Mouse (Mus musculus) midbrain, postnatal 0 days (tissue): ENCODE data around the gene Cacnb3. TPM values are rescaled to one million over a fixed set of nuclear protein-coding genes. Genes with fewer than 3 reads are reported as not detected.
A peak's percentile ranks its signal among the peaks of the same experiment; 100 is the strongest.

Experiments used
- ATAC-seq: fragments of 200-750 bp; cut with Nextera tagmentation; 2 replicates; pipeline ENCODE4 v1.8.0; 2017; ENCODE audit warnings: moderate number of reproducible peaks, mild to moderate bottlenecking, moderate TSS enrichment, moderate library complexity; ENCODE audit not compliant: low FRiP score
- DNase-seq: peaks from one replicate; pipeline ENCODE4 v3.0.0-alpha.2; 2015; ENCODE audit warnings: low spot score
- H3K27ac ChIP-seq: fragments of 300-500 bp; sonication (generic); 2 replicates; pipeline ENCODE4 v1.5.1; 2014; ENCODE audit warnings: low read depth, mild to moderate bottlenecking, low read length, mixed read lengths
- H3K27me3 ChIP-seq: fragments of 300-500 bp; sonication (generic); 2 replicates; pipeline ENCODE4 v1.6.1; 2014; ENCODE audit warnings: low read length, control low read depth, mixed read lengths; ENCODE audit not compliant: insufficient read depth
- H3K36me3 ChIP-seq: fragments of 300-500 bp; sonication (generic); 2 replicates; pipeline ENCODE4 v1.6.1; 2014; ENCODE audit warnings: low read length, control low read depth, mixed read lengths; ENCODE audit not compliant: insufficient read depth
- H3K4me1 ChIP-seq: fragments of 300-500 bp; sonication (generic); 2 replicates; pipeline ENCODE4 v1.6.1; 2014; ENCODE audit warnings: mild to moderate bottlenecking, control low read depth, antibody characterized with exemption, low read length, mixed read lengths; ENCODE audit not compliant: insufficient read depth
- H3K4me2 ChIP-seq: fragments of 300-500 bp; sonication (generic); 2 replicates; pipeline ENCODE4 v1.6.1; 2014; ENCODE audit warnings: low read depth, mild to moderate bottlenecking, low read length, mixed read lengths; ENCODE audit not compliant: poor library complexity, severe bottlenecking
- H3K4me3 ChIP-seq: fragments of 300-500 bp; sonication (generic); 2 replicates; pipeline ENCODE4 v1.5.1; 2014; ENCODE audit warnings: low read depth, mild to moderate bottlenecking, low read length, moderate library complexity
- H3K9ac ChIP-seq: fragments of 300-500 bp; sonication (generic); replicated peaks from 2 replicates; pipeline ENCODE4 v1.6.1; 2014; ENCODE audit warnings: mild to moderate bottlenecking, low read length, moderate library complexity, mixed read lengths; ENCODE audit not compliant: poor library complexity, severe bottlenecking
- H3K9me3 ChIP-seq: fragments of 300-500 bp; sonication (generic); 2 replicates; pipeline ENCODE4 v1.6.1; 2016; ENCODE audit warnings: low read length, control low read depth
- CTCF ChIP-seq: IDR thresholded peaks from 2 replicates; pipeline ENCODE4 v1.5.1; 2016; ENCODE audit warnings: antibody characterized with exemption, mild to moderate bottlenecking
- WGBS: fragments of 180-500 bp; shearing (Covaris S2); extraction: QIAGEN DNeasy Blood & Tissue Kit; methylation state at CpG from one replicate; pipeline ENCODE4 v1.1.7; 2014; 5-methylcytosine and 5-hydroxymethylcytosine counted together
- polyA plus RNA-seq: library from polyadenylated mRNA; unstranded; fragments of >200 nt; fragmentation: Nextera tagmentation; extraction: Ambion mirVana; gene quantifications from 2 replicates; pipeline ENCODE4 v1.2.1, GENCODE M21; 2015
- total RNA-seq: library from RNA; depleted of rRNA; stranded (reverse); fragments of >200 nt; gene quantifications from 2 replicates; pipeline ENCODE4 v1.2.3, GENCODE M21; 2014

The Cacnb3 gene
- total and polyA plus RNA-seq, 2 experiments from 2014 or later: 150 to 239 TPM

DNA sequence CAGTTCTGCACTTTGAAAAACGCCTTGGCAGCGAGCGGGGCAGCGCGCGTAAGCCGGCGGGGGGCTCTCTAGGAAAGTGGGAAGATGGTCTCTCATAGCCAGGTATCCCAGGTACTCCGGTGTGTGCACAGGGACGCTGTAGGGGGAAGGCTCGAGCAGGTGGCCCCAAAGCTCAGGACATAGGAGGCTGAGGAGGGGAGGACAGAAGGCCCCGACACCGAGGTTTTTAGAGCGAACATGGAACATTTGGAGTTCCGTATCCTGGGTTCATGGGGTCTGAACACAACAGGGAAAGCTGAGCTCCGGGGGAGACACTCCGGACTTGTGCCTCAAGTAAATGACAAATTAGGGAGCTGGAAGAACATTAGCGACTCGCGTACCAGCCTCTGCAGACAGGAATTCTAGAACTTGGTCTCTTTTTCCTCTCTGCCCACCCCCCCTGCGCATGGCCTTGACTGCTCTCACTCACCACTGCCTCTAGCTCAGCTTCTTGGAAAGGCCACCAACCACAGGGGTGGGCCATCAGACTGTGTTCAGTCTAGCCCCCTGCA is 4.7 kb downstream of the Cacnb3 start:
- ATAC-seq: no peak
- TF ChIP-seq CTCF: peak; percentile 42
- Histone ChIP-seq H3K36me3 (peaks cover 8% of the 10 kb centered on the region; the same call in 1 of the 2 replicates), H3K4me1 (peaks cover 17% of the 10 kb centered on the region), H3K9me3 (no peaks in the 10 kb centered on the region), H3K9ac (peak overlapping the region; percentile 93), H3K27ac (peak overlapping the region; percentile 98), H3K4me2 (peak overlapping the region; percentile 88), H3K27me3 (no peaks in the 10 kb centered on the region), H3K4me3 (peak overlapping the region; percentile 68)
- DNase-seq: peak; percentile 43
- under 1% methylated on average over 21 of the region's 21 CpGs for WGBS

DNA sequence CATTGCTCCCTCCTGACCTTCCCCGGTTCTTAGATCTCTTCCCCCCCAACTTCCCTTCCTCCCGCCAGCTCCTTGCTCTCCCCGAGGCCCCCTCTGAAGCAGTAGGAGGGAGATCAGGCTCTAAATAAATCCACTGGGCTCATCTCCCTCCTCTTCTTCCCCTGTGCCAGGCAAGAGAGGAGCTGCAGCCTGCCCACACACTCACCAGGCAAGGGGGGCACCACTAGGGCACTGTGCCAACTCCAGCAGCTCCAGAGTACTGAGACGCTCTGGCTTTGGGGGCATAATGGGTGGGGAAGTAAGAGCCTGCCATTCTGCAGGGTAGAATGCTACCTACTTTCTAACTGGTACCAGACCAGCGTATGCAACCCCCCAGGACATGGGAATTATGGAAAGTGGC is 5.9 kb downstream of the Cacnb3 start:
- H3K4me1 ChIP-seq: peaks cover 17% of the 10 kb centered on the region
- H3K9me3 ChIP-seq: no peaks in the 10 kb centered on the region
- H3K27me3 ChIP-seq: no peaks in the 10 kb centered on the region
- peaks cover 14% of the 10 kb centered on the region for H3K36me3 ChIP-seq
- H3K9ac ChIP-seq: peak overlapping the region; percentile 93
- WGBS: 26% methylated on average over 5 of the region's 5 CpGs
- no peak for TF ChIP-seq CTCF
- peak overlapping the region; percentile 88 for H3K4me2 ChIP-seq
- H3K27ac ChIP-seq: 0 out of 2 replicates have a peak overlapping the region, but pooled peaks have one; percentile 98
- DNase-seq: peak; percentile 57
- ATAC-seq: no peak
- peak overlapping the region; percentile 68 for H3K4me3 ChIP-seq

DNA sequence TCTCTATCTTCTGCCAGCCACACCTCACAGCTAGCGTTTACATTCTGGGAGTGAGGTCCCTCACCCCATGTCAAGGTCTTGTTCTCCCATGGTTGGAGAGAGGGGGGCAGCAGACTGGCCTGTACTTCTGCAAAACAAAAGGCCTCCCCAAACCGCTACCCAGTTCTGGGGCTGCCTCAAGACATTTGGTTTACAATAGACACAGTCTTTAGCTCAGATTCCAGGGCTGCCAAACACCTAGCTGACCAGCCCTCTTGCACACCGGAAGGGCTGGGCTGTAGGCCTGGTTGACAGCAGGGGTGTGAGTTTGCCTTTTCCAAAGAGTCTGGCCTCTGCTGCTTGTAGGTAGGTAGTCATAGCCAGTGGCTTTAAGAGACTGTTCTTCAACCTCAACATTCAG is 6.5 kb downstream of the Cacnb3 start:
- no peaks in the 10 kb centered on the region for H3K9me3 ChIP-seq
- H3K27ac ChIP-seq: no peak overlapping the region
- peaks cover 17% of the 10 kb centered on the region for H3K4me1 ChIP-seq
- H3K4me3 ChIP-seq: 0 out of 2 replicates have a peak overlapping the region, but pooled peaks have one; percentile 8
- H3K9ac ChIP-seq: peak overlapping the region; percentile 93; the same call in 1 of the 2 replicates
- H3K27me3 ChIP-seq: no peaks in the 10 kb centered on the region
- H3K4me2 ChIP-seq: peak overlapping the region; percentile 88
- WGBS: 31% methylated on average over 3 of the region's 3 CpGs
- no peak for DNase-seq
- H3K36me3 ChIP-seq: peaks cover 21% of the 10 kb centered on the region
- TF ChIP-seq CTCF: no peak
- no peak for ATAC-seq

DNA sequence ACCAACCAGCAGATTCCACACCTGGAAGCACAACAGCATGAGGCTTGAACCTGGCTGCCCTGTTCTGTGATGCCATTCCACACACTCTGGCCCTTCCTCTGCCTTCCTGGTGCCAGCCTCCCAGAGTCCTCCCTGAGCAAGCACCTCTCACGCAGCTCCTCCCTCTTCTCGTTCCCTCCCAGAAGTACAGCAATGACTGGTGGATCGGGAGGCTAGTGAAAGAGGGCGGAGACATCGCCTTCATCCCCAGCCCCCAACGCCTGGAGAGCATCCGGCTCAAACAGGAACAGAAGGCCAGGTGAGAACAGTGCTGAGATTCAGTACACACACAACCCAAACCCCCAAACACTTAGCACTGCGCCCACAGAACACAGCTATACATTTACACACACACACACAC is 9.5 kb downstream of the Cacnb3 start:
- no peak overlapping the region for H3K4me3 ChIP-seq
- TF ChIP-seq CTCF: no peak
- no peaks in the 10 kb centered on the region for H3K9me3 ChIP-seq
- WGBS: 46% methylated on average over 8 of the region's 8 CpGs
- DNase-seq (no peak), ATAC-seq (no peak)
- H3K27ac ChIP-seq: no peak overlapping the region
- H3K9ac ChIP-seq: no peak overlapping the region
- H3K27me3 ChIP-seq: no peaks in the 10 kb centered on the region
- H3K4me1 ChIP-seq: peaks cover 17% of the 10 kb centered on the region
- no peak overlapping the region for H3K4me2 ChIP-seq
- H3K36me3 ChIP-seq: peaks cover 47% of the 10 kb centered on the region

DNA sequence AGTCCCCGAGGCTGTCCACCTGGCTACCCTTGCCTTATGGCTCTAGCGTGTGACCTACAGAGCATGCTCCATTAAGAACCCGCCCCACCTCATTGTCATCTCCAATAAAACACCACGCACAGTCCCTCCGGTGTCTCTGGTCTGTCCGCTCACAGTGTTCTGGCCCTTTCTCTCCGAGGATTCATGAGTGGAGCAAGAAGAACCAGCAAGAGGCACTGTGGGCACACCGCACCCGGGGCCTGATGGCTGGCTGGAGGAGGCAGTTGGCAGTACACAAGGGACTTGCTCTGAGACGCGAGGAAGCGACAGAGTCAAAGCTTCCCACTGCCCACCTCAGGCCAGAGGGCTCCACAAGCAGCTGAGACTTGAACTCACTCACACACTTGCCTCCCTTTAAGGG is 13.8 kb downstream of the Cacnb3 start:
- Histone ChIP-seq H3K9me3 (no peaks in the 10 kb centered on the region), H3K4me1 (no peaks in the 10 kb centered on the region), H3K27ac (no peak overlapping the region), H3K4me3 (no peak overlapping the region), H3K27me3 (no peaks in the 10 kb centered on the region), H3K36me3 (peaks cover 82% of the 10 kb centered on the region), H3K4me2 (no peak overlapping the region), H3K9ac (no peak overlapping the region)
- WGBS: 85% methylated on average over 12 of the region's 12 CpGs
- TF ChIP-seq CTCF: no peak
- no peak for DNase-seq
- no peak for ATAC-seq

DNA sequence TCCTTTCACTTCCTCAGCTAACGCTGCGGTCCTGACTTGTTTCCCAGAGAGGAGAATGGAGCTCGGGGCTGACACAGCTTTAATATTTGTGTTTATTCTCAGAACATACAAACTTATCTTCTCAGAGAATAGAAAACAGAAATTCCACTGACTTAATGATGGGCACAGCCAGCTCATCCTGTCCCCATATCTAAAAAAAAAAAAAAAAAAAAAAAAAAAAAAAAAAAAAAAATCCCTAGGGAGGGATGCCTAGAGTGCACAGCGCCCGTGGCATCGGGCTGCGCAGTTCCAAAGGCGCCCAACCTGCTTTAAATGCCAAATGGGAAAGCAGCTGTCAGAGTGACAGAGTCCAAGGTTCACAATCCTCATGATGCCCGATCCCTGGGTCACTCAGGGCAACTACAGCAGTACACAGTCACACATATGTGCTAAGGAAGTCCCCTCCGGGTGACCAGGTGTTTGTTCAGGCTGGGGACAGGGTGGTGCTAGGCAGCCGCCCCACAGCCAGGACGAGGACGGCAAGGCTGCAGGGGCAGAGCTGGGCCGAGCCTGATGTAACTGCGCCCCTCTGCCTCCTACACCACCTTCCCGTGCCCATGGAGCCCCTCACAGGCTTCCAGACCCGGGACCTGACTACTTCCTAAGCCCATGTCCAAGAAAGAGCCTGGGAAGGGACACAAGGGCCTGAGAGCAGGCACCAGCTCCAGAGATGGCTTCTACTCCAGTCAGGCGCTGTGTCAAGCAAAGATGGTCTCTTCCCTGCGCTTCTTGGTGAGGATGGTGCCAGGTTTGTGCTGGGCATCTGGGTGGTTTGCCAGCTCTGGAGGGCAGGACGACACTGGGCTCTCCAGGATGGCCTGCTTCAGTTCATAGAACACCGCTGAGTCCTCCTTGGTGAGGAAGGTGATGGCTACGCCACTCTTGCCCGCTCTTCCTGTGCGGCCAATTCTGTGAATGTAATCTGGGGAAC is 14.7 kb downstream of the Cacnb3 start:
- Histone ChIP-seq H3K4me3 (no peak overlapping the region), H3K9me3 (no peaks in the 10 kb centered on the region), H3K27me3 (no peaks in the 10 kb centered on the region), H3K9ac (no peak overlapping the region), H3K4me2 (no peak overlapping the region), H3K4me1 (no peaks in the 10 kb centered on the region), H3K36me3 (peaks cover 83% of the 10 kb centered on the region), H3K27ac (no peak overlapping the region; the same call in 1 of the 2 replicates)
- ATAC-seq: no peak
- WGBS: 86% methylated on average over 24 of the region's 24 CpGs
- no peak for TF ChIP-seq CTCF
- no peak for DNase-seq
